Mouse (Mus musculus) liver, embryonic 12.5 days (tissue): ENCODE data around the gene Slc25a5. TPM values are rescaled to one million over a fixed set of nuclear protein-coding genes. Genes with fewer than 3 reads are reported as not detected.

Experiments
- ATAC-seq: fragments of 200-750 bp; cut with Nextera tagmentation; 2 replicates; pipeline ENCODE4 v1.8.0; 2017; ENCODE audit warnings: moderate number of reproducible peaks, mild to moderate bottlenecking, moderate library complexity
- H3K27ac ChIP-seq: fragments of 300-500 bp; sonication (generic); 2 replicates; pipeline ENCODE4 v1.5.1; 2016; ENCODE audit warnings: mild to moderate bottlenecking
- H3K27me3 ChIP-seq: fragments of 300-500 bp; sonication (generic); replicated peaks from 2 replicates; pipeline ENCODE4 v1.6.1; 2016; ENCODE audit warnings: mild to moderate bottlenecking, moderate library complexity
- H3K36me3 ChIP-seq: fragments of 300-500 bp; sonication (generic); 2 replicates; pipeline ENCODE4 v1.6.1; 2016; ENCODE audit warnings: mild to moderate bottlenecking, moderate library complexity
- H3K4me1 ChIP-seq: fragments of 300-500 bp; sonication (generic); 2 replicates; pipeline ENCODE4 v1.6.1; 2016
- H3K4me2 ChIP-seq: fragments of 300-500 bp; sonication (generic); 2 replicates; pipeline ENCODE4 v1.6.1; 2016; ENCODE audit warnings: mild to moderate bottlenecking, moderate library complexity
- H3K4me3 ChIP-seq: fragments of 300-500 bp; sonication (generic); 2 replicates; pipeline ENCODE4 v1.5.1; 2016; ENCODE audit warnings: mild to moderate bottlenecking, moderate library complexity
- H3K9ac ChIP-seq: fragments of 300-500 bp; sonication (generic); 2 replicates; pipeline ENCODE4 v1.6.1; 2016; ENCODE audit warnings: mild to moderate bottlenecking, moderate library complexity
- H3K9me3 ChIP-seq: fragments of 300-500 bp; sonication (generic); replicated peaks from 2 replicates; pipeline ENCODE4 v1.6.1; 2016; ENCODE audit warnings: mild to moderate bottlenecking, moderate library complexity
- WGBS: fragments of 180-500 bp; shearing (Covaris S2); methylation state at CpG from one replicate; pipeline ENCODE4 v1.1.7; 2016; ENCODE audit not compliant: insufficient replicate concordance; 5-methylcytosine and 5-hydroxymethylcytosine counted together
- polyA plus RNA-seq: library from polyadenylated mRNA; unstranded; fragments of >200 nt; fragmentation: Nextera tagmentation; extraction: Ambion mirVana; gene quantifications from 2 replicates; pipeline ENCODE4 v1.2.1, GENCODE M21; 2016

Gene Slc25a5
- polyA plus RNA-seq, 1 experiment from 2014 or later = 655 TPM

DNA sequence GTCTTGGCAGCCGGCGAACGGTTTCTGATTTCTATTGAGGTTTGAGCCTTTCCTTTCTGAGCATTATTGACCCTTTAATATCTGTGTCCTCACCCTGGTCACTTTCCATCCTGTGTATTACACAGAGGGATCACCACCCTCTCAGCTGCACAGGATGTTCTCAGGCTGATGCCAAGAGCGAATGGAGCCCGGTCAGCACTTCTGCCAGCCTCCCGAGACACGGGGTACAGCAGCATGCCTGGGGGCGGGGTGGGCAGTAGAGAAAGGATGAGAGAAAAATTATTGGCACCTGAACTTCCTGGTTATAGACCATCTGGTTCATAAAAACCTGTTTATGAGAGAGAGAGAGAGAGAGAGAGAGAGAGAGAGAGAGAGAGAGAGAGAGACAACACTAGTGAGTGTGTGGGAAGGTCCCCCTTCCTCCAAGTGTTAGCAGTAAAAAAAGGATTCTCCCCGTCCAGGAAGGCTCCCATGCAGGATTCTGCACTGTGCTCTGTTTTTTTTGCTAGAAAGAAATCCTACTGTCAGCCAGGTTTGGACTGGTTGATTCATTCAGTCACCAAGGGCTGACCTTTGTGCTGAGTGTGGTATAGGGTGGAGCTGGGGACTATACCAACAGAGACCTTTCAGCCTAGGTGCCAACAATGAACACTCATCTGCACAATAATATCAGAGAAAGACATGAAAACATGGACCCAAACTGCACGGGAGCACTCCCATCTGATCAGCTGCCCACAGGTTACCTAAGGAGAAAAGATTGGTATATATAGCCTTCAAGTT is 28.7 kb downstream of the Slc25a5 start:
- Histone ChIP-seq H3K4me1 (no peaks in the 10 kb centered on the region), H3K9me3 (no peaks in the 10 kb centered on the region), H3K4me2 (no peak overlapping the region), H3K27ac (no peak overlapping the region), H3K9ac (no peak overlapping the region), H3K4me3 (no peak overlapping the region), H3K36me3 (no peaks in the 10 kb centered on the region), H3K27me3 (no peaks in the 10 kb centered on the region)
- no peak for ATAC-seq
- WGBS = 75% methylated on average over 10 of the region's 10 CpGs

DNA sequence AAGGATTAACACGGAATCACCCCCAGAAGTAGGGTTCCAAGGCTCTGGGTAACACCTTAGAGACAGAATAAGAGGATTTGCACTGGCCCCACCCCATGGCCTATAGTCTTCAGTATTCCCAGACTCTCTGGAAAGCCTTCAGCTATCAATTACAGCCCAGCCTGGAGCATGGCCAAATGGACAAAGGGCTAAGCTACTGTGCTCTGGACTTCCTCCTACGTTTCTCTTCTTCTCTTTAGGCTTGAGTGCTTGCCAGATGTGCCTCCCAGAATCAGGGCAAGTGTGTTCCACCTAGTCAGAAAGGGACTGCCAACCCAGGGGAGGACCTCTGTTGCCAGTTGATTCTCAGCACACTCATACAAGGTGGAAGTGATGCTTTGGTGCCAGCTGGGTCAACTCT is 29.6 kb downstream of the Slc25a5 start:
- H3K4me2 ChIP-seq = no peak overlapping the region
- no peaks in the 10 kb centered on the region for H3K27me3 ChIP-seq
- no peak overlapping the region for H3K27ac ChIP-seq
- no peaks in the 10 kb centered on the region for H3K4me1 ChIP-seq
- no peaks in the 10 kb centered on the region for H3K36me3 ChIP-seq
- no peak overlapping the region for H3K4me3 ChIP-seq
- 40% methylated on average over 2 of the region's 2 CpGs for WGBS
- H3K9me3 ChIP-seq = no peaks in the 10 kb centered on the region
- H3K9ac ChIP-seq = no peak overlapping the region
- ATAC-seq = no peak

DNA sequence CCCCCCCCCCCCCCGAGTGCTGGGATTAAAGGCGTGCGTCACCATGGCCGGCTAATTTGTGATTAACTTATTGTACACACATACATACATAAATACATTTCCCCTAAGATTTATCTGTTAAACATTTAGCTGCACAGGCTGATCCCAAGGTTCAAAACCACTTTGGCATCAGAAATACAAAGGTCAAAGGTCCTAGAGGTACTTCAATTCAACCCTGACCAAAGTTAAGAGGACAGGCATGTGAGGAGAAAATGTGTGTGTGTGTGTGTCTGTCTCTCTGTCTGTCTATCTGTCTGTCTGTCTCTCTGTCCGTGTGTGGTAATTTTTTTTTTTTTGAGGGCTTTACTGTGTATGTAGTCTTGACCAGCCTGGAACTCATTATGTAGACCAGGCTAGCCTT is 31.4 kb downstream of the Slc25a5 start:
- H3K36me3 ChIP-seq = no peaks in the 10 kb centered on the region
- H3K4me1 ChIP-seq = no peaks in the 10 kb centered on the region
- H3K9ac ChIP-seq = no peak overlapping the region
- WGBS = 82% methylated on average over 5 of the region's 5 CpGs
- H3K9me3 ChIP-seq = no peaks in the 10 kb centered on the region
- H3K27ac ChIP-seq = no peak overlapping the region
- no peak for ATAC-seq
- no peak overlapping the region for H3K4me3 ChIP-seq
- no peak overlapping the region for H3K4me2 ChIP-seq
- H3K27me3 ChIP-seq = no peaks in the 10 kb centered on the region

DNA sequence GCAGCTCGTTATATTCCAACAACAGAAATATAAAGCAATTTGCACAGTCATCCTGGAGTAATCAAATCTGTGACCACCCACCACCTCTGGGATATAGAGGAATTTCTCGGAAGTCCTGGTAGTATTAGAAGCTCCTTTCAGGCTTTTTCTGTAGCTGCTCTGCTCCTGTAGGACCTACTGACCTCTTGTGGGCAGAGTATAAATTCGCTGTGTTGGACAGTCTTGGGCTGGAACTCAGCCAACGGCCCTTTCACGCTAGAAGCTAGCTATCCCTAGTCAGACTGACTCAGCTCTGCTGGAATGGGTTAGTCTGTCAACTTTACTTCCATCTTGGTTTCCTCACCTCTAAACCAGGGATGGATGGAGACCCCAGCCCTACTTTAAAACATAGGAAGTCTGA is 34.8 kb downstream of the Slc25a5 start:
- no peak overlapping the region for H3K27ac ChIP-seq

DNA sequence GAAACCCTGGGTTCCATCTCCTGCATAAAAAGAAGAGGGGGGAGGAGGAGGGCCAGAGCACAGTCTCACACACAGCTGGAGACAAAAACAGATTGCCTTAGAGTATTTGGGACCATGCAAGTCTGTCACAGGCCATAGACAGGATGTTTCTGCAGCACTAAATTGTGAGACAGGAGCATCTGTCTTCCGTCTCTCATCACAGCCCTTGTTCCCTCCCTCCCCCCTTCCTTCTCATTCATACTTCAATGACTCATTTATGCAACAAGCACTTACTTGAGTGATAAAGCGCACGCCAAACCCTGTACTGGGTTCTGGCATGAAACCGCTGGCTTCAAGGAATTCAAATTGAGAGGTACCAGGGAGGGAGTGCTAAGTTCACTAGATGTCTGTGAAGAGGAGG is 36.2 kb downstream of the Slc25a5 start:
- Histone ChIP-seq H3K9me3 (no peaks in the 10 kb centered on the region), H3K4me2 (no peak overlapping the region), H3K27ac (no peak overlapping the region), H3K4me3 (no peak overlapping the region), H3K27me3 (no peaks in the 10 kb centered on the region), H3K9ac (no peak overlapping the region), H3K36me3 (no peaks in the 10 kb centered on the region), H3K4me1 (peaks cover 1% of the 10 kb centered on the region; the same call in 1 of the 2 replicates)
- no peak for ATAC-seq
- WGBS = 83% methylated on average over 3 of the region's 4 CpGs

More for the DNA sequence above, 34.8 kb downstream of the Slc25a5 start:
- no peak for ATAC-seq
- no peak overlapping the region for H3K4me2 ChIP-seq
- no peak overlapping the region for H3K4me3 ChIP-seq
- no peaks in the 10 kb centered on the region for H3K36me3 ChIP-seq
- WGBS = 49% methylated on average over 5 of the region's 5 CpGs
- no peaks in the 10 kb centered on the region for H3K27me3 ChIP-seq
- H3K9ac ChIP-seq = no peak overlapping the region
- no peaks in the 10 kb centered on the region for H3K9me3 ChIP-seq
- no peaks in the 10 kb centered on the region for H3K4me1 ChIP-seq

DNA sequence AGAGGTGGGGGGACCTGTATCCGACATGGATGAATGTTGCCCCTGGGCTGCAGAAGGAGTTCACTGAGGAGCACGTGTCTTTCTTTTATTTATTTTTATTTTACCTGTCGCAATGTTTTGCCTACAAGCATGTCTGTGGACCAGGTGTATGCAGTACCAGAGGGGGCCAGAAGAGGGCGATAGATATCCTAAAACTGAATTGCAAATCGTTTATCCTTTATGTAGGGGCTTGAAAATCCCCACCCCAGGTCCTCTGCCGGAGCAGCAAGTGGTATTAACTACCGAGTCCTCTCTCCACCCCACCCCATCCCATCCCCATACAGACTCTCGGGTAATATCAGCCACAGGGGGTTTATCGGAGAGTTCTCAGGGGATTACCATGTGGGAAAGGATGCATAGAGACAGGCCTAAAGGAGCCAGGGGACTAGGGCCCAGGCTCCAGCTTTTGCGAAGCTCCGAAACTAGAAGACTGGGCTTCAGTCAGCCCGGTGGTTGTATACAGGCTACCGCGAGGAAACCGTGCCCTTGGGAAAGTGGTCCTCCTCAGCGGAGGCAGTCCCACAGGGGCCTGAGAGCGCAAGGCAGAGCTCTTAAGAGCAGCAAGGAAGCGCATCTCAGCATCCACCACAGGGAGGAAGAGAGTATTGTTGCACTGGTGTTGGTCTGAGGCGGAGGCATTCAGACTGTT is 38.1 kb downstream of the Slc25a5 start:
- Histone ChIP-seq H3K4me3 (no peak overlapping the region), H3K9me3 (no peaks in the 10 kb centered on the region), H3K4me1 (peaks cover 10% of the 10 kb centered on the region), H3K27me3 (no peaks in the 10 kb centered on the region), H3K27ac (no peak overlapping the region), H3K4me2 (peak overlapping the region; percentile 31), H3K36me3 (no peaks in the 10 kb centered on the region), H3K9ac (no peak overlapping the region)
- no peak for ATAC-seq
- WGBS = 23% methylated on average over 19 of the region's 19 CpGs

DNA sequence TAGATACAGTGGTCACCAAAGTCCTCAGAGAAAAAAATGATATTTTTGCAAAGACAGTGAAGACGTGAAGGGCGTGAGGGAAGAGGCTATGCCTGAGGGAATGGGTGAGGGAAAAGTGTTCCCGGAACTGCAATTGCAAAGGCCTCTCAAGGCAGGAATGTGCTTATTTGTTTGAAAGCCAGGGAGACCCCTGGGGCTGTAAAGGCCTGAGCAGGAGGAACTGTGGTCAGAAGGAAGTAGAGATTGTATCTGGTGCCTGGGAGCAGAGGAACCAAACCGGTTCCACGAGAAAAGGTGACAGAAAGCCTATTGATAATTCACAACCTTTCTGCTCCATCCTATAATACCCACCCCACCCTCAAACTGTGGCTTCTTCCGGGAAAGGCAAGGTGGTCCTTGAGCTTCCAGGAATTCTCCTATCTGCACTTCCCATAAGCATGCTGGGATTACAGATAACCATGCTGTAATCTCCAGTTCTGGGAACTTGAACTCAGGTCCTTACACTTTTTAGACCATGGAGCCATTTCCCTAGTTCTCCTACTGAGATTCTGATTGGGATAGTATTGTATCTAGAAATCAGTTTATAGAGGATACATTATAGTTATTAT is 41.7 kb downstream of the Slc25a5 start:
- Histone ChIP-seq H3K27me3 (no peaks in the 10 kb centered on the region), H3K9ac (no peak overlapping the region), H3K9me3 (no peaks in the 10 kb centered on the region), H3K4me3 (no peak overlapping the region), H3K4me2 (no peak overlapping the region), H3K36me3 (no peaks in the 10 kb centered on the region), H3K4me1 (peaks cover 10% of the 10 kb centered on the region), H3K27ac (no peak overlapping the region)
- peak; percentile 70; the same call in 1 of the 2 replicates for ATAC-seq
- 51% methylated on average over 6 of the region's 6 CpGs for WGBS

DNA sequence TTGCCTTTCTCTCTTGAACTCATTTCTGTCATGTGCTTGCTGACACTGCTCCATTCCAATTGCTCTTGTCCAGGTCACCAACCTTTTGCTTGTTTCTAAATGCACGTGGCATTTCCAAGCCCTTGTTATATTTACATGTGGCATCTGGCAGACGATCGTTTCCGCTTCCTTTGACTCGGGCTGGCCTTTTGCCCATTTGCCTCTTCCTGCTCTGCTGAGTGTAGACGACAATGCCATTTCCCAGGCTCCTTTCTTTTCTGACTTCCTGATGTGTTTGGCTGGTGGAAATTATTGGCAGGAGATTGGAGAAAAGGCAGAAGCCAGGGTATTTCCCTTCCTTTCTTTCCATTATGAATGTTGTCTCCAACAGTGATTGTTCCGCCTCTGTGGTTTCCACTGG is 43.9 kb downstream of the Slc25a5 start:
- H3K9me3 ChIP-seq = no peaks in the 10 kb centered on the region
- no peak overlapping the region for H3K27ac ChIP-seq
- H3K4me2 ChIP-seq = no peak overlapping the region
- no peak overlapping the region for H3K9ac ChIP-seq
- H3K4me3 ChIP-seq = no peak overlapping the region
- no peaks in the 10 kb centered on the region for H3K27me3 ChIP-seq
- peaks cover 10% of the 10 kb centered on the region for H3K4me1 ChIP-seq
- ATAC-seq = no peak
- WGBS = 60% methylated on average over 7 of the region's 7 CpGs
- no peaks in the 10 kb centered on the region for H3K36me3 ChIP-seq

DNA sequence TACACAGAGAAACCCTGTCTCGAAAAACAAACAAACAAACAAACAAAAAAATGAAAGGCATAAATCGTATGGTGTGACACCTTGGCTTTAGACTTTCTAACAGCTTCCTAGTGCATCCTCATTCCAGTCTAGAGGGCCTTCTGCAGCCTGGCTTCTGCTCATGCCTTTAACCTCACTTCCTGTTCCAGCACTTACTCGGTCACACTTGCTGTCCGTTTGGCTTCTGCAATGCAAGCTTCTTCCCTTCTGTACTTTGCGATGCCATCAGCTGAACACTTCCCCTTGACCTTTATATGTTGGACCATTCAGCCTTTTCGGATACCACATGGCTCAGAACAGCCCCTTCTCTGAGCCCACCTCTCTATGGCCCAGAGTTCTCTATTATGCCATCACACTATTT is 46.2 kb downstream of the Slc25a5 start:
- no peaks in the 10 kb centered on the region for H3K27me3 ChIP-seq
- peaks cover 8% of the 10 kb centered on the region for H3K4me1 ChIP-seq
- no peaks in the 10 kb centered on the region for H3K36me3 ChIP-seq
- WGBS = 54% methylated on average over 6 of the region's 6 CpGs
- H3K9ac ChIP-seq = no peak overlapping the region
- H3K4me2 ChIP-seq = no peak overlapping the region
- no peak overlapping the region for H3K4me3 ChIP-seq
- ATAC-seq = no peak
- no peaks in the 10 kb centered on the region for H3K9me3 ChIP-seq
- H3K27ac ChIP-seq = no peak overlapping the region

DNA sequence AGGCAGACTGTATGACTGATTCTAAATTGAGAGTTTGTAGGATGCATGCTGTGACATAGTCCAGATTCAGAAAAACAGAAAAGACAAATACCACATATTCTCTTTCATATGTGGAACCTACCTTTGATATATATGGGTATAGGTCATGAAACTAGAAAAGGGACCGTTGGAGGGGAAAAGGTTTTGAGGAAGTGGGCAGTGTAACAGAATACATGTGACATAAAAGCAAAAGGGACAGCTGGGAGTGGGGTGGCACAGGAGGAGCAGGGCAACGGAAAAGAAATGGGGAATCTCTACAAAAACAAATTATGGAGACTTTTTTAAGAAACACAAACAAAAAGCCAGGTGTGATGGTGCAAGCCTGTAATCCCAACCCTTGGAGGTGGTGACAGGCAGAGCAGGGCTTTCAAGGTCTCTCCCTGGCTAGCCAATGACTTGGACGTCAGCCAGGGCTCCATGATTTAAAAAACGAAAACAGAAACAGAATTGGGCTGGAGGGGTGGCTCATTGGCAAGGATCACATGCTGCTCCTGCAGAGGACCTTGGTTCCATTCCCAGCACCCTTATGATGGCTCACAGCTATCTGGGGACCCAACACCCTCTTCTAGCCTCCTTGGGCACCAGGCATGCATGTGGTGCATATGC is 48.0 kb downstream of the Slc25a5 start:
- Histone ChIP-seq H3K9ac (no peak overlapping the region), H3K27me3 (no peaks in the 10 kb centered on the region), H3K9me3 (no peaks in the 10 kb centered on the region), H3K4me1 (no peaks in the 10 kb centered on the region), H3K4me2 (no peak overlapping the region), H3K4me3 (no peak overlapping the region), H3K27ac (no peak overlapping the region), H3K36me3 (no peaks in the 10 kb centered on the region)
- no peak for ATAC-seq
- 48% methylated on average over 4 of the region's 4 CpGs for WGBS

DNA sequence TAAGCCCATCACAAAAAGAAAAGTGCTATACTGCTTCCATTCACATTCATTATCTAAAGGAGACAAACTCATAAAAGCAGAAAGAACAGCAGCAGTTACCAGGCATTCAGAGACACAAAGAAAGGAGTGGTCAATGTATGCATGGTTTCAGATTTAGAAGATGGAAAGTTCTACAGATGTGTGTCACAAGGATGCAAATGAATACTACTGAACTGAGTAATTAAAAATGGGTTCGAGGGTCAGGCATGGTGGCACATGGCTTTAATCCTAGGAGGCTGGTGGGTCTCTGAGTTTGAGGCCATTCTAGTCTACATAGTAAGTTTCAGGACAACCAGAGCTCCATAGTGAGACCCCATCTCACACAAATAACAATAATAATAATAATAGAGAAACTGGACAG is 51.7 kb downstream of the Slc25a5 start:
- H3K4me1 ChIP-seq = no peaks in the 10 kb centered on the region
- no peaks in the 10 kb centered on the region for H3K9me3 ChIP-seq
- H3K27ac ChIP-seq = no peak overlapping the region
- H3K27me3 ChIP-seq = no peaks in the 10 kb centered on the region
- H3K9ac ChIP-seq = no peak overlapping the region
- no peak for ATAC-seq
- H3K4me3 ChIP-seq = no peak overlapping the region
- H3K36me3 ChIP-seq = peaks cover 7% of the 10 kb centered on the region
- H3K4me2 ChIP-seq = no peak overlapping the region
- WGBS = 86% methylated on average over 1 of the region's 1 CpGs
